Mouse (Mus musculus) liver, embryonic 16.5 days (tissue): ENCODE measurements around the gene Pitx1. TPM values are rescaled to one million over a fixed set of nuclear protein-coding genes. Genes with fewer than 3 reads are reported as not detected.
A peak's percentile ranks its signal among the peaks of the same experiment; 100 is the strongest.

Experiments used
- ATAC-seq: fragments of 200-750 bp; cut with Nextera tagmentation; 2 replicates; pipeline ENCODE4 v1.8.0; 2017; ENCODE audit warnings: low read depth, mild to moderate bottlenecking, moderate number of reproducible peaks, moderate library complexity
- H3K27ac ChIP-seq: fragments of 300-500 bp; sonication (generic); 2 replicates; pipeline ENCODE4 v1.5.1; 2014; ENCODE audit warnings: mild to moderate bottlenecking, low read length
- H3K27me3 ChIP-seq: fragments of 300-500 bp; sonication (generic); 2 replicates; pipeline ENCODE4 v1.6.1; 2014; ENCODE audit warnings: low read depth, low read length, mixed read lengths; ENCODE audit not compliant: control insufficient read depth, insufficient read depth
- H3K36me3 ChIP-seq: fragments of 300-500 bp; sonication (generic); 2 replicates; pipeline ENCODE4 v1.6.1; 2014; ENCODE audit warnings: mild to moderate bottlenecking; ENCODE audit not compliant: control insufficient read depth, insufficient read depth
- H3K4me1 ChIP-seq: fragments of 300-500 bp; sonication (generic); 2 replicates; pipeline ENCODE4 v1.6.1; 2014; ENCODE audit warnings: low read depth, low read length, mixed read lengths; ENCODE audit not compliant: control insufficient read depth
- H3K4me2 ChIP-seq: fragments of 300-500 bp; sonication (generic); 2 replicates; pipeline ENCODE4 v1.6.1; 2014; ENCODE audit warnings: low read depth, low read length, mixed read lengths
- H3K4me3 ChIP-seq: fragments of 300-500 bp; sonication (generic); 2 replicates; pipeline ENCODE4 v1.5.1; 2014; ENCODE audit warnings: low read depth, mild to moderate bottlenecking, low read length
- H3K9ac ChIP-seq: fragments of 300-500 bp; sonication (generic); 2 replicates; pipeline ENCODE4 v1.6.1; 2014; ENCODE audit warnings: low read depth, low read length
- H3K9me3 ChIP-seq: fragments of 300-500 bp; sonication (generic); replicated peaks from 2 replicates; pipeline ENCODE4 v1.6.1; 2016; ENCODE audit warnings: low read length; ENCODE audit not compliant: control insufficient read depth
- WGBS: fragments of 180-500 bp; shearing (Covaris S2); extraction: QIAGEN DNeasy Blood & Tissue Kit; methylation state at CpG from one replicate; pipeline ENCODE4 v1.1.7; 2014; ENCODE audit not compliant: insufficient replicate concordance; 5-methylcytosine and 5-hydroxymethylcytosine counted together
- polyA plus RNA-seq: library from polyadenylated mRNA; unstranded; fragments of >200 nt; fragmentation: Nextera tagmentation; extraction: Ambion mirVana; gene quantifications from 2 replicates; pipeline ENCODE4 v1.2.1, GENCODE M21; 2015

The Pitx1 gene
- polyA plus RNA-seq, 1 experiment from 2014 or later = 0.07 TPM

DNA sequence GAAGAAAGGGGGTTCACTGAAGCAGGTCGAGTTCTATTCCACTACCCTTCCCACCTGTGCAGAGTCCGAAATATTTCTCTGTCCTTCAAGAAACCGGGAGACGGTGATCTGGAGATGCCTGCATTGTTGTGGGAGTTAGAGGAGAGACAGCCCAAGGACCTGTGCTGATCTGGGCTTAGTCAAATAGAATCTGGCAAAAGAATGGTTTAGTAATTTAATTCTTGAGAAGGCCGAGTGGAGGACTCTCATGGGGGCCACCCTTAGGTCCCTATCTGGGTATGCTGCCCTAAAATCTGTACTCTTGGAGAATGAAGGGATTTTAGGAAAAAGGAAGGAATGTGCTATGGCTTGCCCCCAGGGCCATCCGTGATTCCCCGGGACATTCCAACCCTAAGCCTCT is 2.1 kb downstream of the Pitx1 start:
- Histone ChIP-seq H3K9ac (no peak overlapping the region), H3K4me3 (no peak overlapping the region), H3K27ac (no peak overlapping the region), H3K9me3 (no peaks in the 10 kb centered on the region), H3K4me2 (no peak overlapping the region), H3K36me3 (no peaks in the 10 kb centered on the region), H3K4me1 (no peaks in the 10 kb centered on the region), H3K27me3 (peaks cover 97% of the 10 kb centered on the region)
- WGBS = 6% methylated on average over 7 of the region's 7 CpGs
- ATAC-seq = no peak

DNA sequence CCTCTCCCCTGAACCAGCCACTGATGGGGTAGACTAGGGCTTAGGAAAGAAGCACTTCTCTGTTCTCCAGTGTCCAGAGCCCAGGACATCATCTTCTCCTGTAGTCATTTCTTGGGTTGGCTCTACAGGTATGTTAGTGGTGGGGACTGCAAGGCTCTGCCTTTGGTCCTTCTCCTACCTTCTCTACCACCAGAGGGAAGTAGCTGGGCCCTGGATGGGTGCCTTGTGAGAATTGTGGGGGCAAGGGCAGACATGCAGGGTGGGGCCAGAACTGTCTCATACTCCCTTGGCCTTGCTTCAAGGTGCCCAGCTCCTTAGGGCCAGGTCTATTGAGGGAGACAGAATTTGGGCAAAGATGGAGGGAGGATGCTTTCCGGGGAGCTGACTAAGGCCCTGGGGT is 3.4 kb downstream of the Pitx1 start:
- Histone ChIP-seq H3K27me3 (peaks cover 99% of the 10 kb centered on the region), H3K4me3 (no peak overlapping the region), H3K9me3 (no peaks in the 10 kb centered on the region), H3K4me2 (no peak overlapping the region), H3K9ac (no peak overlapping the region), H3K36me3 (no peaks in the 10 kb centered on the region), H3K4me1 (no peaks in the 10 kb centered on the region; the same call in 1 of the 2 replicates), H3K27ac (no peak overlapping the region)
- ATAC-seq = no peak
- 38% methylated on average over 1 of the region's 1 CpGs for WGBS

DNA sequence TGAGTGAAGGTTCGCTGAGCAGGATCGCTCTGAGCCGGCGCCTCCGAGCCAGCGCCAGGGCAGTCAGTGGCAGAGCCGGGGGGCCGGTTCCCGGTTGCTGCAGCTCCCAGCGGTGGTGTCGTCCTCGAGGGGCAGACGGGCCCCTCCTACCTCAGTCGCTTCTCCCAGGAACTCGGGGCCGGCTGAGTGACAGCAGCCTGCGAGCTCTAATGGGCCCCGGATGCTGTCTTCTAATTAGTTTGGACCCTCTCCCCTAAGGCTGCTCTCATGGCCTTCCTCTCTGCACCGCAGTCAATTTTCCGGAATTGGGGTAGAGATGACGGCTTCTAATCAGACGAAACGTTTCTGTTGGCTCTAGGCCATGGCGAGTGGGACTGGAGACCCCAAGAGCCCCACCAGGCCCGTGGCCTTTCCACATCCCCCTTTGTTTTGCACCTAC is 4.3 kb downstream of the Pitx1 start:
- H3K4me3 ChIP-seq = no peak overlapping the region
- ATAC-seq = no peak

DNA sequence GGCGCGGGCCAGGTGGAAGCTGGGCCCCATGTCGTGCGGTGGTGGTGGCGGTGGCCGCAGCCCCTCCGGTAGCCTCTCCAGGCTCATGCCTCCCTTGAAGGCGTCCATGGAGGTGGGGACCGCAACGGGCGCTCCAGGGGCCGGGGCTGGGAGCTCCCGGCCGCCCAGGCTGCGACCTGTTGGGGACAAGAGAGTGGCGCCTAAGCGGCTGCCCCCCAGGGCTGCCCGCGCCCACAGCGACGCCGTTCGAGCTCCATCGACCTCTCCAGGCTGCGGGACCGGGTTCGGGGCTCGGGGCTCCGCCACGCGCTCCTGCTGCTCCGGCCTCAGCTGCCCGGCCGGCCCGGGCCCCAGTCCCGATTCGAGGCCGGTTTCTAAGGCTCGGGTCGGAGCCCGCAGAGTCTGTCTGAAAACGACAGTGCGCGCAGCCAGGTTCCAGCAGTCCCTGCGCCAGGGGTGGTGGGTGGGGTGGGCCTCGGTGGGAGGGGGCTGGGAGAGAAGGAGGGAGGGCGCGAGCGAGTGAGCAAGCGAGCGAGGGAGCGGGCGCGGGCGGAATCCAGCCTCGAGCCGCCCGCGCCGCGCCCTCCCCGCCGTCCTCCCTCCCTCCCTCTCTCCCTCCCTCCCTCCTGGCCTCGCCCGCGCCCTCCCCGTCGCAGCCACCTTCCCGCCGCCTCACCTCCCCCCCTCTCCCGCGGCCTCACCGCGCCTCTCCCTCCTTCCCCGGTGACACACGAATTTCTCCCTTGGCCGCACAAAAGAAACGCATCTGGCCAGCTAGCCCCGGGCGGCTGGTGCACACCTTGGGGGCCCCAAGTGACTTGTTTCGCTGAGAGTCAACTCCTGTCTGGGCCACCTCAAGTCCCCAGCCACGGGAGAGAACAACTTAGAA is 4.9 kb downstream of the Pitx1 start:
- Histone ChIP-seq H3K27ac (no peak overlapping the region), H3K36me3 (no peaks in the 10 kb centered on the region), H3K27me3 (peaks cover 96% of the 10 kb centered on the region), H3K4me2 (peak overlapping the region; percentile 27; the same call in 1 of the 2 replicates), H3K4me1 (no peaks in the 10 kb centered on the region; the same call in 1 of the 2 replicates), H3K9me3 (no peaks in the 10 kb centered on the region), H3K4me3 (no peak overlapping the region), H3K9ac (no peak overlapping the region)
- WGBS = 2% methylated on average over 68 of the region's 82 CpGs
- ATAC-seq = no peak; the same call in 1 of the 2 replicates

More for the DNA sequence above, 4.3 kb downstream of the Pitx1 start:
- Histone ChIP-seq H3K9ac (no peak overlapping the region), H3K4me1 (no peaks in the 10 kb centered on the region; the same call in 1 of the 2 replicates), H3K4me2 (no peak overlapping the region), H3K36me3 (no peaks in the 10 kb centered on the region), H3K27ac (no peak overlapping the region), H3K27me3 (peaks cover 96% of the 10 kb centered on the region), H3K9me3 (no peaks in the 10 kb centered on the region)
- WGBS = under 1% methylated on average over 25 of the region's 25 CpGs

DNA sequence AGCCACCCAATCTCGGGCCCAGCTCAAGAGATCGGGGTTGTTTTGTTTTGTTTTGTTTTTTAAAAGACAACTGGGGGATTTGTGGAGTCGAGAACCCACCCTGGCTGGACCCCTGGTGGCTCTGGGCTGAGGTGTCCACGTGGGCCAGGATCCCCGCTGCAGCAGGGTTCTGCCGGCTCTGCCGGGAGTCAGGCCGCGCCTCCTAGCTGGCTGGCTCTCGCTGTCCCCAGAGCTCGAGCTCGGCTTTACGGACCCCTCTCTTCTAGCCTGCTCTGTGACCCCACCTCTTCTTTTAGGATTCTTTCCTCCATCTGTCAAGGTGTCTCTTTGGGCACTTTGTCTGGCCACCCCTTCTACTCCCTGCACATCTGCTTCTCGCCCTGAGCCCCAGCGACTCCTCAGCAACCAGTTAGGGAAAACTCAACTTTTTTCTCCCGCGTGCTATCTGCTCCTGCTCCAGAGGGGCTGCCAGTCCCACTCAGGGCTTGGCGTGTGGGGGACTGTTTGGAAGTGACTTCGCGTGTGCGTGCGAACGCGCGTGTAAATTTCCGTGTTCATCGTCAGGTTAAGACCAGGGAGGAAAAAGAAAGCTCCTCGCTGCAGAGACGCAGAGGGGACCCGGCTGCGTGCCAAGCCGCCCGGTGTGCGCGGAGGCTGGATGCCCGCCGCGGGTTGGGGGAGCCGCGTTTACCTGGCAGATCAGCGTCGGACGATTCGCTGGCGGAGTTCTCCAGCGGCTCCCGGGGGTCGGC is 5.7 kb downstream of the Pitx1 start:
- ATAC-seq = no peak
- under 1% methylated on average over 48 of the region's 48 CpGs for WGBS
- Histone ChIP-seq H3K4me2 (0 out of 2 replicates have a peak overlapping the region, but pooled peaks have one; percentile 9), H3K4me3 (no peak overlapping the region), H3K9ac (no peak overlapping the region), H3K36me3 (no peaks in the 10 kb centered on the region), H3K4me1 (no peaks in the 10 kb centered on the region; the same call in 1 of the 2 replicates), H3K9me3 (no peaks in the 10 kb centered on the region), H3K27me3 (peaks cover 96% of the 10 kb centered on the region), H3K27ac (no peak overlapping the region)

DNA sequence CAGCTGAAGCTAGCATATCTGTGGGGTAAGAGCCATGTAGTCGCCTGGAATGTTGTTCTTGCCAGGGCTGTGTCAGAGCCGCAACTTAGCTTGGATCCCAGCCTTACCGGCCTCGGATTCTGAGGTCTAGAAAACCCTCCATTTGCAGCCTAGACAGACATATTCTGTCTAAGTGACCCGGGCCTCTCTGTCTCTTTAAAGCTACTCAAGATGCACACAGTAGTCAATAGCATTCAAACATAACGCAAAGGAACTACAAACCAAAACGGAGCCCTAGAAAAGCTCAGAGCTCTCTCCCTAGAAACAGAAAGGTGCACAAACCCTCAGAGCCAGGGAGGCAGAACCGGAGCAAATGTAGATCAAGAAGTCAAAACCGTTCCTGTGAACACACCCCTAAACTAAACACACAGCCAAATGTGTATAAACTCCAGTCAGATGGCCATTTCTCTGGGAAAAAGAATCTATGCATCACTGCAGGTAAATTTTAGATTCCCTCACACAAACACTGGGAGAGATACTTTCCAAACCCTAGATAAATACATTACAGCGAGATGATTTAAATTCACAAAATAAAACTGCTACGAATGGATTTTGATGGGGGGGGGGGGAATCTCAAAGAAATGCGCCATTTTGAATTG is 6.9 kb downstream of the Pitx1 start:
- 8% methylated on average over 12 of the region's 12 CpGs for WGBS
- no peaks in the 10 kb centered on the region for H3K9me3 ChIP-seq
- no peak for ATAC-seq
- peaks cover 96% of the 10 kb centered on the region for H3K27me3 ChIP-seq
- H3K4me3 ChIP-seq = no peak overlapping the region
- no peak overlapping the region for H3K4me2 ChIP-seq
- H3K36me3 ChIP-seq = no peaks in the 10 kb centered on the region
- H3K27ac ChIP-seq = no peak overlapping the region
- H3K4me1 ChIP-seq = no peaks in the 10 kb centered on the region; the same call in 1 of the 2 replicates
- H3K9ac ChIP-seq = no peak overlapping the region

DNA sequence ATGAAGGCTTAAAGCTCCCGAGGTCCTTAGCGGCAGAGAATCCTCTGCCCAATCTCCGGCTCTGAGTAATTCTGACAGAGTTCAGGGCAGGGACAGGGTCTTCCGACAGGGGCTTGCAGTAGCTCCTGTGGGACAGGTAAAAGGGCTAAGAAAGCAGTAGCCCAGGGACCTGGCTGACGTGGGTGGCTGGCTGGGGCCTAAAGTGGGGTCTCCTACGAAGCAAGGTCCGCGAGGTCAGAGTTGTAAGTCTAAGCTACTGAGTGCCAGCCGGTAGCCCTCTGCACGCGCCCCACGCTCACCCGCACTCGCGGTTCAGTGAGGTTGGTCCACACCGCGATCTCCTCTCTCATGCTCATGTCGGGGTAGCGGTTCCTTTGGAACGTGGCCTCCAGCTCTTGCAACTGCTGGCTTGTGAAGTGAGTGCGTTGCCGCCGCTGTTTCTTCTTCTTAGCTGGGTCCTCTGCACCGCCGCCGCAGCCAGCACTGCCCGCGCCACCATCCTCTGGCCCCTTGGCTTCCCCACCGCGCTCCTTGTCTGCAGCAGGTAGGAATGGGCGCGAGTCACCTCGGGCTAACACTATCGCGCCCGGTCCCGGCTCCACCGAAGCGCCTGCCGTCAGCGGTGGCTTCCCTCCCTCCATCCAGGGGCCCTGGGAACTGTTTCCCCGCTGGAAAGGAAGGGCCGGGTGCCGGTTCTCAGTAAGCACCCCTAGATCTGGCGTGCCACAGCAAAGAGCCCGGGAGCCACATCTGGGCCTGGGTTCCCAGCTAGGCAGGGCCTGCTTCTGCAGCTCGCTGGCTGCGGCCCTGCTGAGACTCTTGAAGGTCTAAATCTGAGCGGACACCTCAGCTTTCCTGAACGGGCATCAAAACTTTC is 7.6 kb downstream of the Pitx1 start:
- H3K27ac ChIP-seq = no peak overlapping the region
- no peak overlapping the region for H3K4me2 ChIP-seq
- ATAC-seq = no peak
- no peaks in the 10 kb centered on the region for H3K36me3 ChIP-seq
- H3K27me3 ChIP-seq = peaks cover 96% of the 10 kb centered on the region
- no peak overlapping the region for H3K9ac ChIP-seq
- 2% methylated on average over 50 of the region's 50 CpGs for WGBS
- no peaks in the 10 kb centered on the region; the same call in 1 of the 2 replicates for H3K4me1 ChIP-seq
- H3K4me3 ChIP-seq = 0 out of 2 replicates have a peak overlapping the region, but pooled peaks have one; percentile 13
- H3K9me3 ChIP-seq = no peaks in the 10 kb centered on the region

DNA sequence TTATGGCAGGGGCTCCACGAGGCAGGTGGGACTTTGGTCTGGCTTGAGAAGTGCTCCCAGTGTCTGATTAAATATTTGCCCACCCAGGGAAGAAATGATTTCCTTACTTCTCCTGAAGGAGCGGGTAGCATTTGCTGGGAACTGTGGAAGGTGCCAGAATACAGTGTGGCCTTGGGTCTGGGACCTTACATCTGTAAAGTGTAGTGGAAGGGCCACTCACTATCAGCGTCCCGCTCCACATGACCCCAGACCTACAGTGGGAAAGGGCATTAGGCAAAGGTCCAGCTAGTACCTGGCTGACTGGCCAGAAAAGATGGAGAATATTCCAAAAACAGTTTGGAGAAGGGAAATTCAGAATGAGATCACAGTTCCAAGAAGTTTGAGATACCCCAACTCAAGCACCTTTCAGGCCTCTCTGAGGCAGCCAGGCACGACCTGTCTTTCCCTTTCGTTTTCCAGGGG is 8.3 kb downstream of the Pitx1 start:
- Histone ChIP-seq H3K4me1 (no peaks in the 10 kb centered on the region; the same call in 1 of the 2 replicates), H3K4me2 (no peak overlapping the region), H3K9me3 (no peaks in the 10 kb centered on the region), H3K27ac (no peak overlapping the region), H3K4me3 (no peak overlapping the region), H3K27me3 (peaks cover 96% of the 10 kb centered on the region), H3K36me3 (no peaks in the 10 kb centered on the region), H3K9ac (no peak overlapping the region)
- 6% methylated on average over 6 of the region's 6 CpGs for whole genome bisulfite sequencing
- ATAC-seq = no peak
